Mouse (Mus musculus): ENCODE results near the gene Scfd2. TPM values are rescaled to one million over a fixed set of nuclear protein-coding genes. Genes with fewer than 3 reads are reported as not detected.

The Scfd2 gene
- polyA plus RNA-seq, 1 experiment: 3.1 TPM

DNA sequence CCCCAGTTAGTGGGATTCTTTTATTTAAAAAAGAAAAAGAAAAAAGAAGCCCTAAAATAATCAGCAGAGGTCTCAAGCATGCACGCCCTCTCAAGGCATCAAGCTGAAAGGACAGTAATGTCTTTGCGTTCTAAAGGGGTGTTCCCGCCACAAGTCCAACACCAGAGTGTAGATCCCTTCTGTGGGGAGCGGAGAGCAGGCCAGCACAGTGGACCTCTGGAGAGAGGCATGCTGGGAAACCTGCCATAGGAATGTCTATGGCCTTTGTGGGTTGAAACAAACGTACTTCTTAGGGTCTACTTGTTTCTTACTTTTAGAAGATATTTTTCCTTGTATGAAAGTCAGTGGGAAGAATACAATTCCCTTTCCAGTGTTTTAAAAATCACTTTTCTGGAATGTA lies 52.4 kb downstream of the Scfd2 start:
- TF ChIP-seq POLR2A (IDR thresholded peaks at IDR 0.05; ENCODE audit: borderline replicate concordance, control insufficient read depth, low read depth, low read length) (no peak), CTCF (IDR thresholded peaks at IDR 0.05; ENCODE audit: control insufficient read depth, insufficient read depth, low read length) (no peak)
- 81% methylated on average over 5 of the region's 5 CpGs for WGBS
- Histone ChIP-seq H3K4me3 (replicated peaks; ENCODE audit: control insufficient read depth, low read depth, low read length) (no peak overlapping the region), H3K4me1 (ENCODE audit: control insufficient read depth, insufficient read depth, low read length) (no peaks in the 10 kb centered on the region), H3K27ac (ENCODE audit: control insufficient read depth, insufficient read depth, low read depth, low read length, poor library complexity) (no peak overlapping the region)

DNA sequence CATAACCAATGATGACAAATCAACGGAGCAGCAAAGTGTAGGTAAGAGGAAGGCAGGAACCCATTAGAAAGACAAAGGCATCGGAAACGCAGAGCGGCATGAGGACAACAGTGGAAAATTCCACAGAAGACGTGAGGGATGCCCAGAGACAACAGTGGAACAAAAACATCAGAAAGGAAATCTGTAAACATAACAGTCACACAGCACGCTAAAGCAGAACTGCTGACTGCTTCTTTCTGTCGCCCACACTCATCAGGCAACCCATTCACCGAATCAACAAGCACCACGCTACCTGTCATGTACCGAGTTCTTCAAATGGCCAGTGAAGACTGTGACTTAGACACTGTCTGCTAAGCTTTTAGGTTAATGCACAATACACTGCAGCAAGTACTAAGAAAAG lies 55.0 kb downstream of the Scfd2 start:
- no peak overlapping the region for H3K27ac ChIP-seq (ENCODE audit: control insufficient read depth, insufficient read depth, low read depth, low read length, poor library complexity)
- H3K4me3 ChIP-seq (replicated peaks; ENCODE audit: control insufficient read depth, low read depth, low read length): no peak overlapping the region
- TF ChIP-seq POLR2A (IDR thresholded peaks at IDR 0.05; ENCODE audit: borderline replicate concordance, control insufficient read depth, low read depth, low read length) (no peak), CTCF (IDR thresholded peaks at IDR 0.05; ENCODE audit: control insufficient read depth, insufficient read depth, low read length) (no peak)
- no peaks in the 10 kb centered on the region for H3K4me1 ChIP-seq (ENCODE audit: control insufficient read depth, insufficient read depth, low read length)
- 79% methylated on average over 10 of the region's 10 CpGs for WGBS

DNA sequence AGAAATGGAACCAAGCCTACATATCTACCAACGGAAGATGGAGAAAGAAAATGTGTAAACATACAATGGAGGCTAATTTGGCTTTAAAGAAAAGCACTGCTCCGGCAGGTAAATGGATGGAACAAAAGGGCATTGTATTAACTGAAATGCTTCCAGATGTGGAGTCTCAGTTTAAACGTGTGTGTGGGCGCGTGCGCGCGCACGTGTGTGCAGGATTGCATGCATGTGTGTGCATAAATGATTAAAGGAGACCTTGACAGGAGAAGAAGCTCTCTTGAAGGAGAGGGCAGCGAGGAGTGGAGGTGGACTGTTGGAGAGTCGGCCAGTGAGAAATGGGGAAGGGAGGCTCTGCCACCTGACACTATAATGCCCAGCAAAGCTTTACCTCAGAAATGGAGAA lies 58.4 kb downstream of the Scfd2 start:
- H3K4me3 ChIP-seq (replicated peaks; ENCODE audit: control insufficient read depth, low read depth, low read length): no peak overlapping the region
- WGBS: 89% methylated on average over 11 of the region's 11 CpGs
- H3K27ac ChIP-seq (ENCODE audit: control insufficient read depth, insufficient read depth, low read depth, low read length, poor library complexity): no peak overlapping the region
- TF ChIP-seq POLR2A (IDR thresholded peaks at IDR 0.05; ENCODE audit: borderline replicate concordance, control insufficient read depth, low read depth, low read length) (no peak), CTCF (IDR thresholded peaks at IDR 0.05; ENCODE audit: control insufficient read depth, insufficient read depth, low read length) (no peak)
- no peaks in the 10 kb centered on the region; the same call in 1 of the 2 replicates for H3K4me1 ChIP-seq (ENCODE audit: control insufficient read depth, insufficient read depth, low read length)

DNA sequence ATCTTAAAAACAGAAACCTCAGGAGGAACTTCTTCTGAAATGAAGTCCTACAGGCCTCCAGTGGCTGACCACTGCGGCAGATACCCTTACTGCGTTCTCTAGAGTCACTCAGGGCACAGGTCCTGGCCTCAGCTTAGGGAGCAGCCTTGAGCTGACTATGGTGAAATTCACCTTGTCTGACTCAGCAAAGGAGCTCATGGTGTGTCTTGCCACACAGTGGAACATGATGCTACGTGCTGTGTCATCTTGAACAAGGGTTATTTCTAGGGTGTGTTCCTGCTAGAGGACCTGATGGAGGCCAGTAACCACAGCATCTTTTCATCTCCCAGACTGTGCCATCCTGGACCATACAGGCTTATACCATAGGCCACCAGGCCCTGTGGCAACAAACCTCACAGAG lies 60.7 kb downstream of the Scfd2 start:
- Histone ChIP-seq H3K4me3 (replicated peaks; ENCODE audit: control insufficient read depth, low read depth, low read length) (no peak overlapping the region), H3K4me1 (ENCODE audit: control insufficient read depth, insufficient read depth, low read length) (no peaks in the 10 kb centered on the region; the same call in 1 of the 2 replicates), H3K27ac (ENCODE audit: control insufficient read depth, insufficient read depth, low read depth, low read length, poor library complexity) (no peak overlapping the region)
- no peak for TF ChIP-seq POLR2A (IDR thresholded peaks at IDR 0.05; ENCODE audit: borderline replicate concordance, control insufficient read depth, low read depth, low read length)
- no peak for TF ChIP-seq CTCF (IDR thresholded peaks at IDR 0.05; ENCODE audit: control insufficient read depth, insufficient read depth, low read length)
- WGBS: 58% methylated on average over 3 of the region's 3 CpGs

GRCm38 (mm10) chr5:74469620-74470019 lies 61.9 kb downstream of the Scfd2 start:
- TF ChIP-seq POLR2A (IDR thresholded peaks at IDR 0.05; ENCODE audit: borderline replicate concordance, control insufficient read depth, low read depth, low read length) (no peak), CTCF (IDR thresholded peaks at IDR 0.05; ENCODE audit: control insufficient read depth, insufficient read depth, low read length) (no peak)
- WGBS: 76% methylated on average over 1 of the region's 1 CpGs

DNA sequence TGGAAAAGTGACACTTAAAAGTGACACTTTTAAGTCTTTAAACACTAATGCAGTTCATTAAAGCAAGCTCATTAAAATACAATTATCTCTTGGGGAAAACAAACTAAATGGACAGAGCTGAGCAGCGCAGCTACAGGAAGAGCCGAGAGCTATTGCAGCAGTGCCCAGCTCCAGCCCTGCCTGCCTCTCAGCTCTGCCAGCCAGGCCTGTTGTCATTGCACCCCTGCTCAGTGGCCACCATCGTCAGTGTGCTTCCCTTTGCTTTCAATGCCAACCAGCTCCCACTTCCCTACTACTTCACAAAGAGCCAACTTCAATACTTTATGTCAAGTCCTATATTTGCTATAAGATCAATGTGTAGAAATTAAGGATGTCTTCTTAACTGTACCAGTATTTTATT lies 63.8 kb downstream of the Scfd2 start:
- no peak overlapping the region for H3K27ac ChIP-seq (ENCODE audit: control insufficient read depth, insufficient read depth, low read depth, low read length, poor library complexity)
- WGBS: 62% methylated on average over 3 of the region's 3 CpGs
- H3K4me1 ChIP-seq (ENCODE audit: control insufficient read depth, insufficient read depth, low read length): no peaks in the 10 kb centered on the region; the same call in 1 of the 2 replicates

More at GRCm38 (mm10) chr5:74469620-74470019, 61.9 kb downstream of the Scfd2 start:
- no peak overlapping the region for H3K4me3 ChIP-seq (replicated peaks; ENCODE audit: control insufficient read depth, low read depth, low read length)
- H3K4me1 ChIP-seq (ENCODE audit: control insufficient read depth, insufficient read depth, low read length): no peaks in the 10 kb centered on the region; the same call in 1 of the 2 replicates
- H3K27ac ChIP-seq (ENCODE audit: control insufficient read depth, insufficient read depth, low read depth, low read length, poor library complexity): no peak overlapping the region

DNA sequence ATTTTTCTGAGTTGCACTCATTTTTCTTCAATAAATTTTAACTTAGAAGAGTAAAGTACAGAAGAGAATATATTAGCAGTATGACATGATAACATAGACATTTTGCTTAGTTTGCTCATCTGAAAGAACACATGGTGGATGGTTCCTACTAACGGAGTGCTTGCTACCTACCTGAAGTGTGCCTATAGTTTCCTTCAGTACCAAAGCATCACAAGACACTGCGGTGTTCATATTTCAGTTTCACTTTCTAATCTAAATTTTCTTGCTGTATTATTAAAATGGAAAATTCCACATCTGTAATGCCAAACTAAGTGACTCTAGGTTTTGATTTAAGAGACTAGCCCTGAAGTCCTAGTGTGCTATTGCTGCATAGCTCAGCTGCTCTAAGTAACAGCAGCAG lies 74.8 kb downstream of the Scfd2 start:
- TF ChIP-seq POLR2A (IDR thresholded peaks at IDR 0.05; ENCODE audit: borderline replicate concordance, control insufficient read depth, low read depth, low read length) (no peak), CTCF (IDR thresholded peaks at IDR 0.05; ENCODE audit: control insufficient read depth, insufficient read depth, low read length) (no peak)
- no peak overlapping the region for H3K27ac ChIP-seq (ENCODE audit: control insufficient read depth, insufficient read depth, low read depth, low read length, poor library complexity)
- WGBS: 38% methylated on average over 2 of the region's 2 CpGs
- H3K4me1 ChIP-seq (ENCODE audit: control insufficient read depth, insufficient read depth, low read length): no peaks in the 10 kb centered on the region
- no peak overlapping the region for H3K4me3 ChIP-seq (replicated peaks; ENCODE audit: control insufficient read depth, low read depth, low read length)

More for the DNA sequence above, 63.8 kb downstream of the Scfd2 start:
- TF ChIP-seq CTCF (IDR thresholded peaks at IDR 0.05; ENCODE audit: control insufficient read depth, insufficient read depth, low read length) (no peak), POLR2A (IDR thresholded peaks at IDR 0.05; ENCODE audit: borderline replicate concordance, control insufficient read depth, low read depth, low read length) (no peak)
- H3K4me3 ChIP-seq (replicated peaks; ENCODE audit: control insufficient read depth, low read depth, low read length): no peak overlapping the region

- no peak overlapping the region for H3K4me3 ChIP-seq (replicated peaks; ENCODE audit: control insufficient read depth, low read depth, low read length)
- 89% methylated on average over 6 of the region's 6 CpGs for WGBS
- TF ChIP-seq CTCF (IDR thresholded peaks at IDR 0.05; ENCODE audit: control insufficient read depth, insufficient read depth, low read length) (no peak), POLR2A (IDR thresholded peaks at IDR 0.05; ENCODE audit: borderline replicate concordance, control insufficient read depth, low read depth, low read length) (no peak)
- no peaks in the 10 kb centered on the region for H3K4me1 ChIP-seq (ENCODE audit: control insufficient read depth, insufficient read depth, low read length)
- H3K27ac ChIP-seq (ENCODE audit: control insufficient read depth, insufficient read depth, low read depth, low read length, poor library complexity): no peak overlapping the region
Measured at GRCm38 (mm10) chr5:74455510-74456269, 75.9 kb downstream of the Scfd2 start.

Data from bone marrow, adult 2 months (tissue).